8 mouse cellular contexts compared by ENCODE assay signal in genomic region chr11:41999468-41999881, GRCm38 (mm10). TPM values are rescaled to one million over a fixed set of nuclear protein-coding genes. Genes with fewer than 3 reads are reported as not detected.
DNase-seq lines count a peak whose midpoint lies in the region; ATAC-seq lines count a peak whose summit lies in the region.

No protein-coding gene starts in this region.

- peak; percentile 19 for DNase-seq in 416B (ENCODE audit: low read depth)
- DNase-seq in adrenal gland, adult 2 months = peak; percentile 38
- peak; percentile 92 for DNase-seq in embryo, embryonic 11 days
- DNase-seq in heart, postnatal 14 days = peak; percentile 63 to 77
- peak; percentile 24 to 83 for DNase-seq in kidney, postnatal 36 days
- DNase-seq in mesoderm, embryonic 11.5 days (ENCODE audit: low read depth, low spot score) = peak; percentile 83
- DNase-seq in right cerebral cortex, postnatal 4 days = peak; percentile 55

- intact Hi-C loops in heart, postnatal 14 days (cut with DNase I) = no loop called here

- ATAC-seq in megakaryocyte progenitor cell, adult 5-6 weeks (replicated peaks; ENCODE audit: poor library complexity) = no peak; the same call in 1 of the 2 replicates

RNA-seq across cellular contexts. Expression of gene Gabrg2, which starts 1.2 kb away (rescaled TPM):
- total RNA-seq in adrenal gland, adult 2 months (2021) = 1 to 10 TPM; 1.2 to 4.0 TPM
- not detected in 2 replicates for polyA plus RNA-seq in adrenal gland, adult 2 months (2012; rRNA removed)
- total RNA-seq in heart, postnatal 14 days (2021) = not detected
- total RNA-seq in megakaryocyte progenitor cell, adult 5-6 weeks (2015) = not detected in 2 replicates
- not detected in 2 replicates for total RNA-seq in megakaryocyte progenitor cell, adult 5-6 weeks (2017)

Comparison
In these comparisons a context has a peak if more than half of its experiments do, and no peak if none do; other contexts are left out.
1. DNase-seq: peak in every context shown above with its lines; median percentile 92 in embryo, embryonic 11 days; 83 in mesoderm, embryonic 11.5 days; 70 in heart, postnatal 14 days; 55 in right cerebral cortex, postnatal 4 days; 54 in kidney, postnatal 36 days; 38 in adrenal gland, adult 2 months; 19 in 416B.